Mouse (Mus musculus) liver, adult 2 months (tissue): ENCODE results near the gene Elavl4.

Experiments used
- CTCF ChIP-seq: fragments of 200-500 bp; IDR thresholded peaks from 2 replicates; pipeline ENCODE4 v1.5.1; 2011; ENCODE audit warnings: low read depth, low read length, control low read depth
- POLR2A ChIP-seq: fragments of 200-500 bp; IDR thresholded peaks from 2 replicates; pipeline ENCODE4 v1.6.1; 2011; ENCODE audit warnings: low read length, control low read depth; ENCODE audit not compliant: insufficient read depth; ENCODE audit errors: extremely low read depth

GRCm38 (mm10) chr4:110293238-110293637 lies 58.5 kb downstream of the Elavl4 start:
- TF ChIP-seq CTCF (no peak), POLR2A (no peak)
